Comparison of ENCODE assay signal across 12 mouse cellular contexts in the genomic region with DNA sequence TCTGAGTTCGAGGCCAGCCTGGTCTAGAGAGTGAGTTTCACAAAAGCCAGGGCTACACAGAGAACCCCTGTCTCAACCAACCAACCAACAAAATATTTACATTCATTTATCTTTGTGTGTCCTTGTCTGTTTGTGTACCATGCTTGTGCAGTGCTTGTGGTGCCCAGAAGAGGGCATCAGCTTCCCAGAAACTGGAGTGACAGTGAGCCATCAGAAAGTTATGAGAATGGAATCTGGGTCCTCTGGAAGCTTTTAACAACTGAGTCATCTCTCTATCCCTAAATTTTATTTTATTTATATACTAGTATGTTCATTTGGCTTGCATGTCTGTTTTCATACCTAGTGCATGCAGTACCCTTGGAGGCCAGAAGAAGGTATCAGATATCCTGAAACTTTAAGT. TPM values are rescaled to one million over a fixed set of nuclear protein-coding genes. Genes with fewer than 3 reads are reported as not detected.
DNase-seq lines count a peak whose midpoint lies in the region; ATAC-seq and TF ChIP-seq lines count a peak whose summit lies in the region.
"Had no signal": no experiment of that assay in that cellular context is flagged by ENCODE, and none has a peak within 500 bp of the region (broad histone marks: within the 10 kb centered on the region; RNA-seq: fewer than 3 reads in every experiment).

No protein-coding gene starts in this region.

- TF ChIP-seq POLR2A in spleen, adult 2 months (IDR thresholded peaks at IDR 0.05; ENCODE audit: low read depth, low read length), result no peak
- TF ChIP-seq POLR2A in brain, embryonic 14.5 days (IDR thresholded peaks at IDR 0.05; ENCODE audit: borderline replicate concordance, extremely low read depth, insufficient read depth, insufficient read length, poor library complexity, severe bottlenecking), result no peak

- no peak for DNase-seq in heart, postnatal 0 days (ENCODE audit: low spot score)
- DNase-seq in spleen, adult 2 months (ENCODE audit: low read depth in 1 of 2, low spot score in 2 of 2), result no peak
- DNase-seq in spleen, adult 12 weeks (ENCODE audit: low spot score), result no peak
- no peak for DNase-seq in brain, embryonic 14.5 days (ENCODE audit: low read depth)
- DNase-seq in thymus, postnatal 4 days, result peak; percentile 47
- DNase-seq in adrenal gland, postnatal 25 days, result no peak
- DNase-seq: gastrocnemius, postnatal 14 days had no signal

- TF ChIP-seq CTCF in heart, postnatal 0 days (IDR thresholded peaks at IDR 0.05; ENCODE audit: low read depth), result peak; percentile 20; the same call in 1 of the 2 replicates
- peak; percentile 17; the same call in 1 of the 2 replicates for TF ChIP-seq CTCF in spleen, adult 2 months (IDR thresholded peaks at IDR 0.05; ENCODE audit: extremely low read depth, insufficient read depth, insufficient read length, insufficient replicate concordance)
- peak; percentile 29; the same call in 1 of the 2 replicates for TF ChIP-seq CTCF in brain, embryonic 14.5 days (IDR thresholded peaks at IDR 0.05; ENCODE audit: borderline replicate concordance, extremely low read depth, insufficient read depth, insufficient read length)

- H3K4me1 ChIP-seq in heart, postnatal 0 days (ENCODE audit: control insufficient read depth, insufficient read depth), result peaks cover 5% of the 10 kb centered on the region; the same call in 1 of the 2 replicates
- H3K4me1 ChIP-seq in heart, embryonic 11.5 days (ENCODE audit: control insufficient read depth, insufficient read depth, low read length), result peaks cover 2% of the 10 kb centered on the region; the same call in 1 of the 2 replicates
- H3K4me1 ChIP-seq in spleen, adult 2 months (ENCODE audit: control insufficient read depth, insufficient read depth, insufficient read length), result peaks cover 2% of the 10 kb centered on the region; the same call in 1 of the 2 replicates

- H3K9ac ChIP-seq in heart, postnatal 0 days (replicated peaks; ENCODE audit: low read depth, low read length), result no peak overlapping the region
- no peak overlapping the region for H3K9ac ChIP-seq in heart, embryonic 11.5 days (ENCODE audit: low read depth, low read length)
- H3K9ac ChIP-seq: limb, embryonic 13.5 days; stomach, embryonic 15.5 days had no signal

- H3K36me3 ChIP-seq in heart, postnatal 0 days (replicated peaks; ENCODE audit: control insufficient read depth, insufficient read depth, low read length), result 0 out of 2 replicates have a peak, but pooled peaks cover 5% of the 10 kb centered on the region
- H3K36me3 ChIP-seq in heart, embryonic 11.5 days (ENCODE audit: control insufficient read depth, insufficient read depth, low read length), result no peaks in the 10 kb centered on the region
- H3K36me3 ChIP-seq in spleen, adult 2 months (ENCODE audit: control insufficient read depth, insufficient read depth, low read length), result no peaks in the 10 kb centered on the region
- H3K36me3 ChIP-seq: limb, embryonic 13.5 days; stomach, embryonic 15.5 days had no signal

- no peaks in the 10 kb centered on the region for H3K27me3 ChIP-seq in heart, postnatal 0 days (ENCODE audit: control insufficient read depth, insufficient read depth, low read length)
- H3K27me3 ChIP-seq in heart, embryonic 11.5 days (ENCODE audit: control insufficient read depth, insufficient read depth, low read length), result no peaks in the 10 kb centered on the region
- H3K27me3 ChIP-seq in spleen, adult 2 months (ENCODE audit: control insufficient read depth, insufficient read depth, low read length), result no peaks in the 10 kb centered on the region
- H3K27me3 ChIP-seq: limb, embryonic 13.5 days; stomach, embryonic 15.5 days had no signal

- no peak overlapping the region for H3K4me3 ChIP-seq in heart, postnatal 0 days (ENCODE audit: low read depth, low read length)
- H3K4me3 ChIP-seq in heart, embryonic 11.5 days (ENCODE audit: low read depth, low read length), result no peak overlapping the region
- H3K4me3 ChIP-seq in spleen, adult 2 months (ENCODE audit: extremely low read depth, insufficient read depth, insufficient read length), result no peak overlapping the region
- H3K4me3 ChIP-seq: limb, embryonic 13.5 days; stomach, embryonic 15.5 days had no signal

- no peak overlapping the region for H3K27ac ChIP-seq in heart, postnatal 0 days (ENCODE audit: low read depth)
- H3K27ac ChIP-seq in heart, embryonic 11.5 days (ENCODE audit: low read depth, low read length), result no peak overlapping the region
- no peak overlapping the region for H3K27ac ChIP-seq in spleen, adult 2 months (ENCODE audit: insufficient read depth, low read length)
- H3K27ac ChIP-seq: limb, embryonic 13.5 days; stomach, embryonic 15.5 days had no signal

- ATAC-seq in heart, postnatal 0 days (ENCODE audit: insufficient read depth, low read depth), result no peak
- no peak for ATAC-seq in heart, embryonic 11.5 days (replicated peaks; ENCODE audit: insufficient number of reproducible peaks, low FRiP score, low TSS enrichment)
- ATAC-seq in cerebellum, adult (ENCODE audit: insufficient number of reproducible peaks, low FRiP score, low TSS enrichment), result no peak

- H3K4me2 ChIP-seq in heart, postnatal 0 days (ENCODE audit: low read depth, low read length), result no peak overlapping the region
- H3K4me2 ChIP-seq in heart, embryonic 11.5 days, result no peak overlapping the region
- H3K4me2 ChIP-seq: limb, embryonic 13.5 days; stomach, embryonic 15.5 days had no signal

- no peak for TF ChIP-seq EP300 in heart, postnatal 0 days (IDR thresholded peaks at IDR 0.05; ENCODE audit: low read depth)

- H3K9me3 ChIP-seq in heart, postnatal 0 days (replicated peaks; ENCODE audit: control insufficient read depth, low read length), result no peaks in the 10 kb centered on the region
- no peaks in the 10 kb centered on the region for H3K9me3 ChIP-seq in heart, embryonic 11.5 days (replicated peaks; ENCODE audit: control insufficient read depth, low read length)
- H3K9me3 ChIP-seq: limb, embryonic 13.5 days; stomach, embryonic 15.5 days had no signal

- 90% methylated on average over 1 of the region's 1 CpGs for WGBS in heart, postnatal 0 days
- 72% methylated on average over 1 of the region's 1 CpGs for WGBS in heart, embryonic 11.5 days (ENCODE audit: insufficient replicate concordance)
- 88% methylated on average over 1 of the region's 1 CpGs for whole genome bisulfite sequencing in spleen, adult 2 months

RNA-seq across cellular contexts. Expression of gene Armc9, which starts 2.0 kb away (rescaled TPM):
- total RNA-seq in heart, postnatal 0 days (2014; rRNA removed; ENCODE audit: low replicate concordance), result 1.5 and 2.7 TPM in 2 replicates
- 5.1 and 5.9 TPM in 2 replicates for polyA plus RNA-seq in heart, postnatal 0 days (2015; fragmentation: Nextera tagmentation; extraction: Ambion mirVana)
- 12.3 and 14.7 TPM in 2 replicates for polyA plus RNA-seq in heart, embryonic 11.5 days (2014; fragmentation: Nextera tagmentation; extraction: Ambion mirVana)
- 2.7 and 2.9 TPM in 2 replicates for polyA plus RNA-seq in spleen, adult 2 months (2012; rRNA removed)
- polyA plus RNA-seq in brain, embryonic 14.5 days (2012; rRNA removed), result 22.4 and 23.9 TPM in 2 replicates
- 12.4 and 13.0 TPM in 2 replicates for total RNA-seq in adrenal gland, postnatal 25 days (2021)

RNA-seq across cellular contexts. Expression of gene Gm21972, which starts 19.2 kb away (rescaled TPM):
- total RNA-seq in heart, postnatal 0 days (2014; rRNA removed; ENCODE audit: low replicate concordance), result not detected in 2 replicates
- not detected in 2 replicates for polyA plus RNA-seq in heart, postnatal 0 days (2015; fragmentation: Nextera tagmentation; extraction: Ambion mirVana)
- polyA plus RNA-seq in heart, embryonic 11.5 days (2014; fragmentation: Nextera tagmentation; extraction: Ambion mirVana), result not detected in 2 replicates
- polyA plus RNA-seq in spleen, adult 2 months (2012; rRNA removed), result 0.15 TPM in 1 of 2 replicates, not detected in the other
- polyA plus RNA-seq in brain, embryonic 14.5 days (2012; rRNA removed), result 0.74 and 1.3 TPM in 2 replicates
- 1.5 and 4.6 TPM in 2 replicates for total RNA-seq in adrenal gland, postnatal 25 days (2021)
- polyA plus RNA-seq: large intestine, adult 2 months; stomach, embryonic 15.5 days had no signal

RNA-seq across cellular contexts. Expression of gene Htr2b, which starts 40.8 kb away (rescaled TPM):
- total RNA-seq in heart, postnatal 0 days (2014; rRNA removed; ENCODE audit: low replicate concordance), result not detected in 2 replicates
- polyA plus RNA-seq in heart, postnatal 0 days (2015; fragmentation: Nextera tagmentation; extraction: Ambion mirVana), result 0.11 and 0.25 TPM in 2 replicates
- 0.14 and 0.57 TPM in 2 replicates for polyA plus RNA-seq in heart, embryonic 11.5 days (2014; fragmentation: Nextera tagmentation; extraction: Ambion mirVana)
- polyA plus RNA-seq in spleen, adult 2 months (2012; rRNA removed), result not detected in 2 replicates
- polyA plus RNA-seq in brain, embryonic 14.5 days (2012; rRNA removed), result 0.03 TPM in 1 of 2 replicates, not detected in the other
- total RNA-seq in adrenal gland, postnatal 25 days (2021), result 0.21 TPM in 1 of 2 replicates, not detected in the other
